Mouse (Mus musculus): ENCODE measurements around the gene Col9a1.

Gene Col9a1

GRCm38 (mm10) chr1:24292515-24292914 lies 115.1 kb downstream of the Col9a1 start:
- in situ Hi-C loops (cut with MboI; ENCODE audit: low sequenced_read_pairs): no loop called here

- in situ Hi-C loops (cut with MboI; ENCODE audit: low sequenced_read_pairs): no loop called here
Measured at GRCm38 (mm10) chr1:24294979-24295942, 117.9 kb downstream of the Col9a1 start.

GRCm38 (mm10) chr1:24300700-24301099 lies 123.3 kb downstream of the Col9a1 start:
- in situ Hi-C loops (cut with MboI; ENCODE audit: low sequenced_read_pairs): no loop called here
